Mouse (Mus musculus) kidney, embryonic 15.5 days (tissue): Measurements from ENCODE around the gene Ggt5. TPM values are rescaled to one million over a fixed set of nuclear protein-coding genes. Genes with fewer than 3 reads are reported as not detected.

Source experiments
- ATAC-seq: fragments of 200-750 bp; cut with Nextera tagmentation; replicated peaks from 2 replicates; pipeline ENCODE4 v1.8.0; 2017; ENCODE audit warnings: moderate TSS enrichment; ENCODE audit not compliant: low FRiP score
- H3K27ac ChIP-seq: fragments of 300-500 bp; sonication (generic); 2 replicates; pipeline ENCODE4 v1.5.1; 2015; ENCODE audit warnings: mild to moderate bottlenecking, inconsistent platforms
- H3K27me3 ChIP-seq: fragments of 300-500 bp; sonication (generic); 2 replicates; pipeline ENCODE4 v1.6.1; 2015; ENCODE audit warnings: inconsistent platforms
- H3K36me3 ChIP-seq: fragments of 300-500 bp; sonication (generic); 2 replicates; pipeline ENCODE4 v1.6.1; 2015; ENCODE audit warnings: inconsistent platforms
- H3K4me1 ChIP-seq: fragments of 300-500 bp; sonication (generic); 2 replicates; pipeline ENCODE4 v1.6.1; 2015; ENCODE audit warnings: inconsistent platforms
- H3K4me2 ChIP-seq: fragments of 300-500 bp; sonication (generic); 2 replicates; pipeline ENCODE4 v1.6.1; 2015; ENCODE audit warnings: moderate library complexity, mild to moderate bottlenecking, inconsistent platforms
- H3K4me3 ChIP-seq: fragments of 300-500 bp; sonication (generic); replicated peaks from 2 replicates; pipeline ENCODE4 v1.5.1; 2015; ENCODE audit warnings: mild to moderate bottlenecking, inconsistent platforms
- H3K9ac ChIP-seq: fragments of 300-500 bp; sonication (generic); 2 replicates; pipeline ENCODE4 v1.6.1; 2015; ENCODE audit warnings: mild to moderate bottlenecking, inconsistent platforms
- H3K9me3 ChIP-seq: fragments of 300-500 bp; sonication (generic); replicated peaks from 2 replicates; pipeline ENCODE4 v1.6.1; 2016; ENCODE audit warnings: inconsistent platforms
- WGBS: fragments of 180-500 bp; shearing (Covaris S2); methylation state at CpG from one replicate; pipeline ENCODE4 v1.1.7; 2015; ENCODE audit warnings: mixed read lengths; 5-methylcytosine and 5-hydroxymethylcytosine counted together
- polyA plus RNA-seq: library from polyadenylated mRNA; unstranded; fragments of >200 nt; fragmentation: Nextera tagmentation; extraction: Ambion mirVana; gene quantifications from 2 replicates; pipeline ENCODE4 v1.2.1, GENCODE M21; 2015

Ggt5 gene
- polyA plus RNA-seq, 1 experiment from 2014 or later = 7.7 TPM

GRCm38 (mm10) chr10:75568851-75569250, 20.3 kb upstream of the Ggt5 start:
- peak overlapping the region; percentile 62 for H3K27ac ChIP-seq
- ATAC-seq = no peak
- 19% methylated on average over 4 of the region's 4 CpGs for WGBS
- H3K27me3 ChIP-seq = no peaks in the 10 kb centered on the region
- H3K4me3 ChIP-seq = peak overlapping the region; percentile 39
- no peaks in the 10 kb centered on the region for H3K9me3 ChIP-seq
- no peak overlapping the region; the same call in 1 of the 2 replicates for H3K9ac ChIP-seq
- peaks cover 62% of the 10 kb centered on the region for H3K4me1 ChIP-seq
- H3K36me3 ChIP-seq = no peaks in the 10 kb centered on the region
- H3K4me2 ChIP-seq = peak overlapping the region; percentile 53

DNA sequence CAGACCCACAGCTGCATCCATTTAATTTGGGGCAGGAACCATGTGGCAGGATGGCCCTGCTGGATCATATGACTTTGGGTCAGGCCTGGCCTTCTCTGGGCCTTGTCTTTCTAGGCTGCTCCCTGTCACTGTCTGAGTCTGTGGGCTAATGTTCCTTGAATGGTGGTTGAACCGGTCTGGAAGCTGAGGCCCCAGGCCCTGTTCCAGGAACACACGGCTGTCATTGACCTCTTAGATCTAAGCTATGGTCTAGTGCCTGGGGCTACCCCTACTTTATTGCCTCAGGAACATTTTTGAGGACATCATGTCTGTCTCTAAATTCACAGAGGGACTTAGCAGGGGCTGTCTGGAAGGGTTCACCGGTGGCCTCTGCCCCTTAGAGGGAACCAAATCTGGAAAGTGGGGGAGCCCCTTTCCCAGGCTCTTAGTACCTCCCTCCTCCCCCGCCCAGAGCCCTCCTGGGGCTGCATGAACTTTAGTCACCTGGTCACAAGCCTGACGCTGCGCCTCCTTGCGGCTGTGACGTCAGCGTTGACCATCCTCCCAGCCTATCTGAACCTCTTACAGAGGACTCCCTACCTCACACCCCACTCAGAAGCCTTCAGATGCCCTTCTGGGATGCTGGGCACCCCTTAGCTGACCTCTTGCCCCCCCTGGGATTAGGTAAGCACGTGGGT, 18.0 kb upstream of the Ggt5 start:
- Histone ChIP-seq H3K4me1 (peaks cover 52% of the 10 kb centered on the region), H3K4me2 (peak overlapping the region; percentile 53; the same call in 1 of the 2 replicates), H3K9me3 (no peaks in the 10 kb centered on the region), H3K9ac (no peak overlapping the region), H3K27me3 (no peaks in the 10 kb centered on the region), H3K27ac (peak overlapping the region; percentile 75), H3K36me3 (no peaks in the 10 kb centered on the region), H3K4me3 (no peak overlapping the region)
- WGBS = 17% methylated on average over 10 of the region's 10 CpGs
- ATAC-seq = peak; percentile 10; the same call in 1 of the 2 replicates

GRCm38 (mm10) chr10:75571937-75572336, 17.2 kb upstream of the Ggt5 start:
- H3K4me3 ChIP-seq = no peak overlapping the region
- H3K9ac ChIP-seq = no peak overlapping the region
- H3K36me3 ChIP-seq = no peaks in the 10 kb centered on the region
- peaks cover 52% of the 10 kb centered on the region for H3K4me1 ChIP-seq
- 47% methylated on average over 9 of the region's 9 CpGs for WGBS
- H3K9me3 ChIP-seq = no peaks in the 10 kb centered on the region
- peak overlapping the region; percentile 75 for H3K27ac ChIP-seq
- no peak for ATAC-seq
- 0 out of 2 replicates have a peak overlapping the region, but pooled peaks have one; percentile 53 for H3K4me2 ChIP-seq
- H3K27me3 ChIP-seq = no peaks in the 10 kb centered on the region

DNA sequence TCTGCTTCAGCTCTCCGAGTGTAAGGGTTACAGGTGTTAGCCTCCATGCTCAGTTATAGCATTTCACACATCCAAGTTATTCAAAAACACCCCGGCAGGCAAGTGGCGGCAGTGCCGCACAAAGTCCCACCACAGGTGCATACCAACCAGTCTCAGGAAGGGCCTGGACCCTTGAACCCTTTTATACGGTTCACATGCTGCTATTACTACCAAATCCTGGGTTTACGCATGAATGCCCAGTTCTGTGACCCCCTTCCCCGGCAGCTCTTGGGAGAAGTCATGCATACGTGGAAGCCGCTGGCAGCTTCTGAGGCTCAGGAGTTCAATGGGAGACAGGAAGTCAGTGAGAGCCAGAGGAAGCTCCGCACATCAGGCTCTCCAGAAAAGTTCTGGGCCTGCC, 16.0 kb upstream of the Ggt5 start:
- Histone ChIP-seq H3K9me3 (no peaks in the 10 kb centered on the region), H3K27me3 (no peaks in the 10 kb centered on the region), H3K4me2 (peak overlapping the region; percentile 25), H3K27ac (peak overlapping the region; percentile 75), H3K4me1 (peaks cover 46% of the 10 kb centered on the region), H3K36me3 (no peaks in the 10 kb centered on the region), H3K9ac (no peak overlapping the region), H3K4me3 (no peak overlapping the region)
- 43% methylated on average over 10 of the region's 10 CpGs for WGBS
- ATAC-seq = peak; percentile 68; the same call in 1 of the 2 replicates

DNA sequence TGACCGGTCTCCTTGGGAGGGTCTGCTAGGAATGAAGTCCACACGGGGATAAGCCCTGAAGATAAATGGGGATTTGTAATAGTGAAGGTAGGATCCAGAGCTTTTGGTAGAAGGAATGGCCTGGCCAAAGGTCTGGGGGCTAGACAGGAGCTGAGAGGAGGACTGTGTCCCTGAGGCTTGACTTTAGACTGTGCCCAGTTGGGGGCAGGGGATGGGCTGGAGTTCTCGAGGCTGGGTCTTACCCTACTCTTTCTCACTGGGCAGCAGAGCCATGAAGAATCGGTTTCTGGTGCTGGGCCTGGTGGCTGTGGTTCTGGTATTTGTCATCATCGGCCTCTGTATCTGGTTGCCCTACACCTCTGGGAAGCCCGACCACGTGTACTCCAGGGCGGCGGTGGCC, 15.2 kb upstream of the Ggt5 start:
- WGBS = 90% methylated on average over 9 of the region's 9 CpGs
- no peak for ATAC-seq

GRCm38 (mm10) chr10:75579129-75579528, 10.0 kb upstream of the Ggt5 start:
- Histone ChIP-seq H3K4me3 (no peak overlapping the region), H3K4me1 (peaks cover 6% of the 10 kb centered on the region; the same call in 1 of the 2 replicates), H3K27me3 (no peaks in the 10 kb centered on the region), H3K4me2 (no peak overlapping the region), H3K9ac (no peak overlapping the region), H3K36me3 (no peaks in the 10 kb centered on the region), H3K9me3 (no peaks in the 10 kb centered on the region), H3K27ac (no peak overlapping the region)
- 86% methylated on average over 6 of the region's 6 CpGs for WGBS
- no peak for ATAC-seq

More for the DNA sequence above, 15.2 kb upstream of the Ggt5 start:
- Histone ChIP-seq H3K4me3 (no peak overlapping the region), H3K27ac (peak overlapping the region; percentile 75), H3K9ac (no peak overlapping the region), H3K36me3 (no peaks in the 10 kb centered on the region), H3K27me3 (no peaks in the 10 kb centered on the region), H3K9me3 (no peaks in the 10 kb centered on the region), H3K4me1 (peaks cover 39% of the 10 kb centered on the region), H3K4me2 (peak overlapping the region; percentile 25)

- Histone ChIP-seq H3K27ac (0 out of 2 replicates have a peak overlapping the region, but pooled peaks have one; percentile 4), H3K9me3 (no peaks in the 10 kb centered on the region), H3K4me1 (peaks cover 51% of the 10 kb centered on the region), H3K4me3 (0 out of 2 replicates have a peak overlapping the region, but pooled peaks have one; percentile 7), H3K27me3 (peaks cover 9% of the 10 kb centered on the region; the same call in 1 of the 2 replicates), H3K4me2 (peak overlapping the region; percentile 46), H3K9ac (no peak overlapping the region), H3K36me3 (no peaks in the 10 kb centered on the region)
- peak; percentile 30; the same call in 1 of the 2 replicates for ATAC-seq
- WGBS = 15% methylated on average over 20 of the region's 20 CpGs
Measured at GRCm38 (mm10) chr10:75585876-75586552, 3.1 kb upstream of the Ggt5 start.

- WGBS = 95% methylated on average over 1 of the region's 1 CpGs
- Histone ChIP-seq H3K9ac (no peak overlapping the region), H3K27me3 (peaks cover 9% of the 10 kb centered on the region; the same call in 1 of the 2 replicates), H3K27ac (0 out of 2 replicates have a peak overlapping the region, but pooled peaks have one; percentile 4), H3K36me3 (no peaks in the 10 kb centered on the region), H3K9me3 (no peaks in the 10 kb centered on the region), H3K4me3 (no peak overlapping the region), H3K4me1 (peaks cover 56% of the 10 kb centered on the region), H3K4me2 (no peak overlapping the region)
- no peak for ATAC-seq
Measured at GRCm38 (mm10) chr10:75586553-75586879, 2.6 kb upstream of the Ggt5 start.

- H3K4me2 ChIP-seq = no peak overlapping the region
- H3K9me3 ChIP-seq = no peaks in the 10 kb centered on the region
- 78% methylated on average over 4 of the region's 4 CpGs for WGBS
- no peaks in the 10 kb centered on the region for H3K36me3 ChIP-seq
- ATAC-seq = no peak
- H3K9ac ChIP-seq = no peak overlapping the region
- peaks cover 9% of the 10 kb centered on the region; the same call in 1 of the 2 replicates for H3K27me3 ChIP-seq
- peaks cover 67% of the 10 kb centered on the region for H3K4me1 ChIP-seq
- no peak overlapping the region for H3K4me3 ChIP-seq
- no peak overlapping the region; the same call in 1 of the 2 replicates for H3K27ac ChIP-seq
Measured at GRCm38 (mm10) chr10:75587781-75588180, 1.4 kb upstream of the Ggt5 start.

DNA sequence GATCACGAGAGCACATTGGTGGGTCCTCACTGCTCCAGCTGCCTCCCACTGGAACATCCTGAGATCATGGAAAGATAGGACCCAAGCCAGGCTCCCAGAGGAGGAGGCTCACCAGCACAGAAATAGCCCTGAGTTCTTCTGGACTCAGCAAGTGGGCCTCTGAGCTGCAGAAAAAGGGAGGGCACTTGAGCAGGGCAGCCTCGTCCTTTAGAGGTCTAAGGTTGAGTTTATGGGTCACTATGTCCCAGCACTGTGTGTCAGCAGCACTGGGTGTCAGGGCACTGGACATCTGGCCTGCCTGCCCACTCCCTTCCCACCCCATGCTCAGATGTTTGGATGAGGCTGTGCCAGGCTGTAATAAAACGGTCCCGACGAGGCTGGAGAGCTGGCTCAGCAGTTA, 804 bp upstream of the Ggt5 start:
- 22% methylated on average over 5 of the region's 5 CpGs for WGBS
- H3K4me2 ChIP-seq = no peak overlapping the region
- ATAC-seq = 0 out of 2 replicates have a peak, but pooled peaks have one; percentile 9
- no peaks in the 10 kb centered on the region for H3K9me3 ChIP-seq
- peak overlapping the region; percentile 84 for H3K27ac ChIP-seq
- H3K27me3 ChIP-seq = peaks cover 9% of the 10 kb centered on the region; the same call in 1 of the 2 replicates
- H3K4me3 ChIP-seq = no peak overlapping the region
- H3K4me1 ChIP-seq = peaks cover 64% of the 10 kb centered on the region
- H3K9ac ChIP-seq = no peak overlapping the region
- no peaks in the 10 kb centered on the region for H3K36me3 ChIP-seq

DNA sequence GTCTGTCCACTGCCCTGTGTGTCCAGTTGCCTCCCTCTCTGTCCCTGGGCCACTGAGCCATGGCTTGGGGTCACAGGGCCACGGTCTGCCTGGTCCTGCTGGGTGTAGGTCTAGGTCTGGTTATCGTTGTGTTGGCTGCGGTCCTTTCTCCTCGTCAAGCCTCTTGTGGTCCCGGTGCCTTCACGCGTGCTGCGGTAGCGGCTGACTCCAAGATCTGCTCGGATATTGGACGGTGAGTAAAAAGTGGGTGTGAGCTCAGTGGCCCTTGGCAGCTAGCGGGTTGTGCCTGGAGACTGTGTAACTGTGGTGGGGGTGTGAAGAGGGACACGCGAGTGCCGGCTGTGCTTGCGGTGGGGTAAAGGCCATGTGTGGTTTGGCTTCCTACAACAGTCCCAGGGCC, 511 bp downstream of the Ggt5 start:
- no peaks in the 10 kb centered on the region for H3K36me3 ChIP-seq
- 45% methylated on average over 16 of the region's 16 CpGs for WGBS
- peak; percentile 17; the same call in 1 of the 2 replicates for ATAC-seq
- H3K4me3 ChIP-seq = peak overlapping the region; percentile 24
- H3K4me2 ChIP-seq = peak overlapping the region; percentile 46
- H3K9me3 ChIP-seq = no peaks in the 10 kb centered on the region
- H3K9ac ChIP-seq = peak overlapping the region; percentile 7; the same call in 1 of the 2 replicates
- H3K4me1 ChIP-seq = peaks cover 64% of the 10 kb centered on the region
- peak overlapping the region; percentile 84 for H3K27ac ChIP-seq
- peaks cover 4% of the 10 kb centered on the region; the same call in 1 of the 2 replicates for H3K27me3 ChIP-seq
